Mouse (Mus musculus) bone marrow macrophage, adult 2 months (primary cell): ENCODE results near the gene Hdac6. TPM values are rescaled to one million over a fixed set of nuclear protein-coding genes. Genes with fewer than 3 reads are reported as not detected.
"Not testable (repeated sequence)": the region's sequence is repeated elsewhere in the genome, so short reads cannot be mapped to it uniquely, and the experiment has no call there.

Experiments used
- H3K27ac ChIP-seq: 2 replicates; pipeline ENCODE4 v1.5.1; 2012; ENCODE audit warnings: low read depth, low read length; ENCODE audit not compliant: insufficient read depth
- H3K4me1 ChIP-seq: 2 replicates; pipeline ENCODE4 v1.6.1; 2012; ENCODE audit warnings: low read length; ENCODE audit not compliant: control insufficient read depth, insufficient read depth
- H3K4me3 ChIP-seq: 2 replicates; pipeline ENCODE4 v1.5.1; 2012; ENCODE audit warnings: mild to moderate bottlenecking, low read length, moderate library complexity; ENCODE audit not compliant: insufficient read depth
- CTCF ChIP-seq: IDR thresholded peaks from 2 replicates; pipeline ENCODE4 v1.5.1; 2012; ENCODE audit warnings: low read depth, mild to moderate bottlenecking, low read length, moderate library complexity
- POLR2A ChIP-seq: IDR thresholded peaks from 2 replicates; pipeline ENCODE4 v1.6.1; 2012; ENCODE audit warnings: mild to moderate bottlenecking, low read depth, low read length, borderline replicate concordance
- polyA plus RNA-seq: library from polyadenylated mRNA; stranded (reverse); fragments of >200 nt; gene quantifications from 2 replicates; pipeline ENCODE4 v1.2.4, GENCODE M21; 2012; ENCODE audit not compliant: missing spikeins, insufficient read depth, insufficient read length

Gene Hdac6
- polyA plus RNA-seq, 1 experiment: 16.0 TPM

GRCm38 (mm10) chrX:7922032-7922431 lies 25.7 kb downstream of the Hdac6 start:
- TF ChIP-seq POLR2A: no peak
- TF ChIP-seq CTCF: no peak
- H3K4me3 ChIP-seq: peak overlapping the region; percentile 28
- no peak overlapping the region for H3K27ac ChIP-seq
- no peaks in the 10 kb centered on the region for H3K4me1 ChIP-seq

DNA sequence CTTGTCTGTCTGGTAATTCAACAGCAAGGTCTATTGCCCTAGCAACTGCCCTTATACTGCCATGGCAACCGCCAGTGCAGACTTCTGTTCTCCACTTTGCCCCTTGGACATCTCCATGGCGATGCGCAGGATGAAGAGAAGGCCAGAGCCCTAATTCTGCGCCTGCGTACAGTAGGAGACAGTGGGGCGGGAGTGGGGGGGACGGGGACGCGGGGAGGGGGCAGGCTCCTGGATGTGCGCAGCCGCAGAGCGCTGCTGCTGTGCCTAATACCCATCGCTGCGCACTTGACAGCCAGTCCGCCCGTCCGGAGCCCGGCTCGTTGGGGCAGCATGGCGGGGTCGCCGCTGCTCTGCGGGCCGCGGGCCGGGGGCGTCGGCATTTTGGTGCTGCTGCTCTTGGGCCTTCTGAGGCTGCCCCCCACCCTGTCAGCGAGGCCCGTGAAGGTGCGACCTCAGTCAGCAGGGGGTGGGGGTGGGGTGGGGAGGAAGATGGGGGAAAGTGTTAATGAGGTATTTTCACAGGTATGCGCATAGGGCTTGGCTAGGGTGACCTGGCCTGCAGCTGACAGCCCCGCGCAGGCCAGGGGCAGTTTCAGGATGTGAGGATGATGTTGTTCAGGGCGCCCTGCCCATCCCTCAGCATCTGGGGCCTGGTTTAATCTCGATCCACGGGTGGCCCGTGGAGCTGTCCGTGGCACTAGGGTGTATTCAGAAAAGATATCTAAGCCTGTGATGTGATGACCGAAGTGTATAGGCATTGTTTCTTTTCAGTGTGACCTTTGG lies 27.9 kb downstream of the Hdac6 start, which contains the start of gene Pcsk1n:
TSS of gene Pcsk1n (plus strand) at position 222 of the 783 bp plus-strand sequence.
- no peaks in the 10 kb centered on the region for H3K4me1 ChIP-seq
- no peak within 1 kb of the TSS for H3K4me3 ChIP-seq
- TF ChIP-seq POLR2A (no peak), CTCF (no peak)
- no peak within 1 kb of the TSS for H3K27ac ChIP-seq

DNA sequence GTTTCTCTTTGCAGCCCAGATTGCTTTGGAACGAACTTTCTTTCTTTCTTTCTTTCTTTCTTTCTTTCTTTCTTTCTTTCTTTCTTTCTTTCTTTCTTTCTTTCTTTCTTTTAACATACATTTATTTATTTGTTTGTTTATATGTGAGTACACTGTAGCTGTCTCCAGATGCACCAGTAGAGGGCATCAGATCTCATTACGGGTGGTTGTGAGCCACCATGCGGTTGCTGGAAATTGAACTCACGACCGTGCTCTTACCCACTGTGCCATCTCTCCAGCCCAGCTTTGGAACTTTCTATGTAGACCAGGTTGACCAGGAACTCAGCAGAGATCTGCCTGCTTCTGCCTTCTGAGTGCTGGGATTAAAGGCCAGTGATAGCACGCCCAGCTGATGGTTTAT lies 29.7 kb downstream of the Hdac6 start:
- H3K4me1 ChIP-seq, H3K27ac ChIP-seq, H3K4me3 ChIP-seq: not testable (repeated sequence)

DNA sequence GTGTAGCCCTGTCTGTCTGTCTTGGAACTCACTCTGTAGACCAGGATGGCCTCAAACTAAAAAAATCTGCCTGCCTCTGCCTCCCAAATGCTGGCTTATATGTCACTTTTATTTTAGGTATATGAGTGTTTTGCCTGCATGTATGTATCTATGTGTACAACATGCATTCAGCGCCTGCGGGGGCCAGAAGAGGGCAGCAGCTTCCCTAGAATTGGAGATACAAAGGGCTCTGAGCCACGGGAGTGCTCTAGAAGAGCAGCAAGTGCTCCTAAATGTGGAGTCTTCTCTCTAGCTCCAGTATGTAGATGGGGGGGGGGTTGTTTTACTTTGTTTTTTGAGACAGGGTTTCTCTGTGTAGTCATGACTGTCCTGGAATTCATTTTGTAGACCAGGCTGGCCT lies 32.0 kb downstream of the Hdac6 start:
- not testable (repeated sequence) for H3K4me1 ChIP-seq, H3K4me3 ChIP-seq, H3K27ac ChIP-seq

DNA sequence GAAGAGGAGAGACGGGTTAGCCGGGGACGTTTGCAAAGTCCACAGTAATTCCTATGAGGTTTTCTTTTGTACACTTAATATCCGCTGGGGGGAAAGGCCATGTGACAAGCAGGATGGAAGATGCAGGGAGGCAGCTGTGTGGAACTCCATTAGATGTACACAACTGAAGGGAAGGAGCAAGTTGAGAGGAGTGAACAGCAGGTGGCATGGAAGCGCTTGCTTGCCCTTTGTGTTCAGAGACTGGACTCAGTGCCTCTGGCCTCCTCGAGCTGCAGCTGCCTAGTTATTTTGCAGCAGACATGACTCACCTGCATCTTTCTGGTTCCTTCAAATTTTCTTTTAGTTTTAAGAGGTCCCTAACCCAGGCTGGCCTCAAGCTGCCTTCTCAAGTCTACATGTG lies 37.2 kb downstream of the Hdac6 start:
- H3K4me1 ChIP-seq: no peaks in the 10 kb centered on the region
- TF ChIP-seq POLR2A (no peak), CTCF (no peak)
- no peak overlapping the region for H3K27ac ChIP-seq
- H3K4me3 ChIP-seq: no peak overlapping the region

DNA sequence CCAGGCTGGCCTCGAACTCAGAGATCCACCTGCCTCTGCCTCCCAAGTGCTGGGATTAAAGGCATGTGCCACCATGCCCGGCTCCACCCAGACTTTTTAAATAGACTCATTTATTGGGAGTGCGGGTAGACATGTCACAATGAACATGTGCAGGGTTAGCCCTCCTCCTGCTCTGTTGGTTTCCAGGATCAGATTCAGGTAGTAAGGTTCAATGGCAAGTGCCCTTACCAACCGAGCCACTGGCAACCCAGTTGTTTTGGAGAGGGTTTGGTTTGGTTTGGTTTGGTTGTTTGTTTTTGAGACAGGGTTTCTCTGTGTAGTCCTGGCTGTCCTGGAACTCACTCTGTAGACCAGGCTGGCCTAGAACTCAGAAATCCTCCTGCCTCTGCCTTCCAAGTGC lies 38.4 kb downstream of the Hdac6 start, which contains the start of gene Gm10490:
TSS of gene Gm10490 (plus strand) at position 301 of the 400 bp plus-strand sequence.
- H3K4me1 ChIP-seq, H3K27ac ChIP-seq: not testable (repeated sequence)

GRCm38 (mm10) chrX:7907735-7908134 lies 40.0 kb downstream of the Hdac6 start, which contains the start of gene Gm10491:
Gene Gm10491, minus strand, starts transcription at chrX:7907835.
- no peaks in the 10 kb centered on the region for H3K4me1 ChIP-seq
- TF ChIP-seq CTCF (no peak), POLR2A (no peak)
- H3K27ac ChIP-seq: no peak within 1 kb of the TSS
- no peak within 1 kb of the TSS for H3K4me3 ChIP-seq

More for the DNA sequence above, 38.4 kb downstream of the Hdac6 start, which contains the start of gene Gm10490:
- H3K4me3 ChIP-seq: not testable (repeated sequence)

- TF ChIP-seq CTCF: no peak
- no peak for TF ChIP-seq POLR2A
- H3K4me1 ChIP-seq: no peaks in the 10 kb centered on the region
- H3K27ac ChIP-seq: no peak overlapping the region
- H3K4me3 ChIP-seq: no peak overlapping the region
Measured at GRCm38 (mm10) chrX:7904441-7904840, 43.2 kb downstream of the Hdac6 start.

GRCm38 (mm10) chrX:7898880-7899874 lies 48.5 kb downstream of the Hdac6 start, which contains the start of the genes Pqbp1 and Timm17b:
Gene Pqbp1, minus strand, starts transcription at chrX:7899269.
Gene Timm17b, plus strand, starts transcription at chrX:7899357.
- TF ChIP-seq CTCF (no peak), POLR2A (no peak)
- Histone ChIP-seq H3K4me3 (peak within 1 kb of the TSS; percentile 83), H3K27ac (peak within 1 kb of the TSS; percentile 92), H3K4me1 (peaks cover 2% of the 10 kb centered on the region)

GRCm38 (mm10) chrX:7898211-7898610 lies 49.5 kb downstream of the Hdac6 start:
- no peak for TF ChIP-seq CTCF
- TF ChIP-seq POLR2A: no peak
- peak overlapping the region; percentile 56 for H3K27ac ChIP-seq
- peaks cover 2% of the 10 kb centered on the region for H3K4me1 ChIP-seq
- peak overlapping the region; percentile 83 for H3K4me3 ChIP-seq
